Mouse (Mus musculus): ENCODE results near the gene Far1.

The Far1 gene

DNA sequence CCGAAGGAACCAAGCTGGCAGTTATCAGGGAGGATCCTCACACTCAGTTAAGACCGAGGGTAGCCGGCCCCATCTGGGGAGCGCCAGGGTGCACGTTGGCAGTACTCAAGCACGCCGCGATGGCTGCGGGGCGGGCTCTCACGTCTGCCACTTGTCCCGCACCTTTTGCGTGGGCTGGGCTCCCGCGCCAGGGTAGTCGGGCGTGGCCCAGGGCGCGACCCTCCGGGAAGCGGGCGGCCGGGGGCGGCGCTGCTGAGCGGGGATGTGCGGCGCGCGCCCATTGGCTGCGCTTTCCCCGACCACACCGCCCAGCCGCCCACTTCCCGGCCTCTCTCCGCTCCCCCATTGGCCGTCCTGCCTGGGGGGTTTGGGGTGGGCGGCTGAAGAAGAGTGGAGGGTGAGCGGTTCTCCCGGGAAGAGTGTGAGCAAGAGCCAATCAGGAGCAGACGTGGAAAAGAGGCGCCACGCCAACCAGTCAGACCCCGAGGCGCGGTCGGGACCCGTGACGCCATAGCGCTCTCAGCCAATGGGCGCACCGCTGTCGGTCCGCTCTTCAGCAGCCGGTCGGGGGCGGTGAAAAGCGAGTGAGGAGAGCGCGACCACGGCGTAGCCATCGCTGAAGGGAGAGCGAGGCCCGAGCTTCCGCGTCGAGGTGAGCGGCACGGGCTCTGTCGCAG lies at the start of gene Far1:
Gene Far1 (plus strand): TSS at position 549 of the 677 bp plus-strand sequence.
- peak; percentile 99 to 100 for DNase-seq

DNA sequence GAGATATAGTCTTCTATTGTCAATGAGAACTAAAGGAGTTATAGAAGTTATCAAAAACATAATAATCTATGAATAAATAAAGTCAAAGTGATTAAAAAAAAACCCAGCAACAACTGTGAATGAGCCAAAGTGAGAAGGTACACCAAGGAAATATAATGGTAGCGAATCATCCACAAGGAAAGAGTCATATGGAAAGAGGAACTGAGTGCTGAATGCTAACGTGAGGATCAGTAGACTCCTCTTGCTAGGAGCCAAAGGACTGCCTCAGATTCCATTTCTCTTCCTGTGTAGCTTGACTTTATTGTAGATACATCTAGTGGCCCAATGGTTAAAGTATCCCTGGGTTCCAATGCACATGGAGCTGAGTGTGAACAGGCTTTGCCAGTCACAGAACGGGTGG lies 45.3 kb upstream of the Far1 start:
- no peak for DNase-seq

GRCm38 (mm10) chr7:113470671-113471070 lies 43.0 kb upstream of the Far1 start:
- peak; percentile 25 to 50 for DNase-seq

GRCm38 (mm10) chr7:113471653-113472052 lies 42.0 kb upstream of the Far1 start:
- no peak for DNase-seq

DNA sequence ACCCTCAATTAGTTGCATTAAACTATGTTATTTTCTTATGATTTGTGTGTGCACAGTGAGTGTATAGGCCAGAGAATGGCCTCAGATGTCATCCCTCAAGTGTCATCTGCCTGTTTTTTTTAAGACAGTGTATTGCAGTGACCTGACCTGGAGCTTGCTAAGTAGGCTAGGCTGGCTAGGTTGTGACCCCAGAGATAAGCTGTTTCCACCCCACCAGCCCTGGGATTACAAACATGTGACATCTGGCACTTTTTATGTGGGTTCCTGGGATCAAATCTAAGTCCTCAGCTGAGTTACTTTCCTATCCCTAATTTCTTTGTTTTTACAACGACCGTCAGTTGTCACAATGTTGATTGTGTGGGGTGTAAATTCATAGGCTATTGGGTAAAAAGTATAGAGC lies 17.8 kb upstream of the Far1 start:
- no peak for DNase-seq

DNA sequence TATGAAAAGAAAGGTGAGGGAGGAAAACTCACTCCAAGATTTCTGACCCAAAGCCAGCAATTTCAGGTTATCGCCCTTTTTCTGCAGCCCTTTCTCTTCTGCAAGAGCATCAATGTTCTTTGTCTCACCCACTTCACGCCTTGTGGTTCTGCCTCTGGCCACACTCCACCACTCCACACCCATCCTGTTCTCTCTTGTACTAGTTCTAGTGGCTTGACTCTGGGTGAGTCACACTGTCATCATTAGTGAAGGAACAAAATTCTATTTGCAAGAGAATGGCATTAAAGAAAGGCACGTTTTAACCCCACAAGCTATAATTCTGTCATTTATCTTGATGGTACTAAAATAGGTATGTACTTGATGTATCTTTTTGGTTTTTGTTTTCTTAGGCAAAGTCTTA lies 15.2 kb upstream of the Far1 start:
- no peak for DNase-seq

- no peak for DNase-seq
Observed at GRCm38 (mm10) chr7:113499821-113500220, 13.8 kb upstream of the Far1 start.

DNA sequence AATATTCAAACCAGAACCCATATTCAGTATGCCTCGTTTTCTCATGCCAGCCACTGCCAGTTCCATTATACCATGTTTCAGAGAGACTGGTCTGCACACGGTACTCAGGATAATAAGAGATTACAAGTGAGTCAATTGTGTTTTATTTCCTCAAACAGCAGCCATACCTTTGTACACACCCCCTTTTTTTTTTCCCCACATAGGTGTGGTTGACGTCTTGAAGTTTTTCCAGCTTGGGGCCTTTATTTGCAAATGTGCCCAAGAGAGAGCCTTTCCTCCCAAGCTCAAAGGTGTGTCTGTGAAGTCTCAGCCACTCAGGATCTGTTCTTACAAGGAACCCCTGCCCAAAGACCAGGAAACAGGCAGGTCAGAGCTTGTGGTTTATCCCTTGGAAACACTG lies 11.2 kb upstream of the Far1 start:
- no peak for DNase-seq

GRCm38 (mm10) chr7:113505047-113505446 lies 8.6 kb upstream of the Far1 start:
- no peak for DNase-seq

- no peak for DNase-seq
Observed at GRCm38 (mm10) chr7:113505516-113506045, 8.1 kb upstream of the Far1 start.

GRCm38 (mm10) chr7:113507846-113508245 lies 5.8 kb upstream of the Far1 start:
- DNase-seq = peak; percentile 39 to 56

DNA sequence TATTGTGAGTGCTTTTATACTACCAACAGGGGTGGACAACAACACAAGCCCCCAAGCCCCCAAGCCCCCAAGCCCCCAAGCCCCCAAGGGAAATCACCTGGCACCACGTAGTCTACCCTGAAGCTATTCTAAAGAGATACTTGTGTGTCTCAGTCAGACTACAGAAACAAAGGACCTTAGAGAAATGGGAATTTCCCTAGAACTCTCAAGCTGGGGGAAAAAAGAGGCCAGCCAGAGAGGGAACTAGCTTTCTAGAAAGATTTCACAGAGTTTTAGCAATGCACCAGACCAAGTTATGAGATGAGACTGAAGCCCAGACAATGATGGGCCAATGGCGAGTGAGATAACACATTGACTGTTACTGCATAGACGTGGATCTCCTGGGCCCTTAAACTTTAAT lies 2.2 kb upstream of the Far1 start:
- DNase-seq = no peak

DNA sequence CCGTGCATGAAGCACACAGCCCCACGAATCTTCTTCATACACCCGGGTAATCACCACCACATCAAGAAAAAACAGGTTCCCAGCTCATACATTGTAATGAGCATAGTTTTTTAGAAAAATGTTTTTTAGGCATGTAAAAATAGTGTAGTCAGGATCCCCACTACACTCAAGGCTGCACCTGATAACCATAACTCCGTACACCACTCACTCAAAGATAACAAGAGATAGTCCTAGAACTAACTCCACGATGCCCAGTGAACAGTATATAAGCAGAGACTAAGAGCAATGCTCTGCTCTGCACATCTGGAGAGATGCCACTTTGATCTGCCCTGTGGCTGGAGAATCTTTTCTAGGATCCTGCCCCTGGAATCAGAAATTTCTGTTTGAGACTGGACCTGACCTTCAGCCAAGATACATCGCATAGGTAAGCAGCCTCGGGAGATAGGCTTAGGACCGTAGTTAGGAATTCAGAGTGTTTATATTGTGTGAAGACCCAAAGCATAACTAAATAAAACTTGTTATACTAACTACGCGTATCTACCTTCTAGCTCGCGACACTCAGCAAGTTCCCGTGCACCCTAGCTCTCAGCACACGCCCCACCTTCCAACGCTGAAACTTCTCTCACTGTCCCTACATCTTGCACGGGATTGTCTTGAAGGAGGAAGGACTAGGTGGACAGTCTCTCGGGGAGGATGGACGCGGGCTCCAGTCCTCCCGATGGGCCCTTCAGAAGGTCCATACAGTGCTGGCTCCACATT lies 928 bp upstream of the Far1 start:
- DNase-seq = no peak

GRCm38 (mm10) chr7:113513963-113514649 lies 472 bp downstream of the Far1 start:
- DNase-seq = peak; percentile 15 to 63

DNA sequence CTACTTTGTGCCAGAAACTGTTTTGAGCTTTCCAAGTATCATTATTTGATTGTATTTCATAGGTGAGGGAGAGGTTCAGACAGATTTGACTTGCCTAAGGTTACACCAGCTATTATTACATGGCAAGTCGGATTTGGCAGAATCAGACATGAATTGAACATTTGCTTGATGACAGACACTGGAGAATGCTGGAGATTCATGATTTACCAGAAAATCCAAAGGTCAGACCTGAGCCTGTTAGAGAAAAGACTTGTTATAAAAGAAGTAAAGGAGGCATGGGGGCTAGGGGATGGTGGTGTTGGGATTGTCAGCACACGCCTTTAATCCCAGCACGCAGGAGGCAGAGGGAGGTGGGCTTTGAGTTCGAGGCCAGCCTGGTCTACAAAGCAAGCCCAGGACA lies 2.2 kb downstream of the Far1 start:
- DNase-seq = peak; percentile 9 to 32

GRCm38 (mm10) chr7:113518419-113518818 lies 4.8 kb downstream of the Far1 start:
- no peak for DNase-seq

DNA sequence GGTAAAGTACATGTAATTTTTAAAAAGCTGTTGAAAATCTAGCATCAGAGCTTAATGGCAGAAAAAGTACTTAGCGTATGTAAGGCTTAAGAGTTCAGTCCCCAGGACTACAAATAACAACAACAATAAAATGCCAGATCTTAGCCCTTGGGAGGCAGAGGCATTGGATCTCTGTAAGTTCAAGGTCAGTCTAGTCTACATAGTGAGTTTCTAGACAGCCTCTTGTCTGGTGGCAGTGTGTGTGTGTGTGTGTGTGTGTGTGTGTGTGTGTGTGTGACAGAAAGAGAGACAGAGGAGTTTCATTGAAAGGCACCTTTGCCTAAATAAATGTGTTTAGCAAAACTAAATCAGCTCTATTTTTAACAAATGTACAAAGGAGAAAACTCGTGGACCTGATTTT lies 5.3 kb downstream of the Far1 start:
- no peak for DNase-seq

DNA sequence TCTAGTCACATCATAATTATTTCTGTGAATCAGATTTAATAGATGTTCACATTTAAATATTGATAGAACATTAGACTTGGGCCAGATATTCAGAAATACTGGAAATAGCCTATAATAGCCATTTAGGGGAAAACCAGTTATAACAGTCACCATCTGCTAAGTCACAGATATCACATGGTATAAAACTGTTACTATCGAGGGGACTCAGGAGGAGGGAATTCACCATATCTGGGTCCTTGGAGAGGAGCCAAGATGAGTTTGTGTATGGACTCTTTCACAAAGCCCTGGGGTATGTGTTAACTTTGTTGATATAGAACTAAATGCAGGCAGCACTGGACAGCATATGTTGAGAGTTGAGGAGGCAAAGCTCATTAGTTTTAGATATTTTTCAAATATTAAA lies 29.5 kb downstream of the Far1 start:
- no peak for DNase-seq

DNA sequence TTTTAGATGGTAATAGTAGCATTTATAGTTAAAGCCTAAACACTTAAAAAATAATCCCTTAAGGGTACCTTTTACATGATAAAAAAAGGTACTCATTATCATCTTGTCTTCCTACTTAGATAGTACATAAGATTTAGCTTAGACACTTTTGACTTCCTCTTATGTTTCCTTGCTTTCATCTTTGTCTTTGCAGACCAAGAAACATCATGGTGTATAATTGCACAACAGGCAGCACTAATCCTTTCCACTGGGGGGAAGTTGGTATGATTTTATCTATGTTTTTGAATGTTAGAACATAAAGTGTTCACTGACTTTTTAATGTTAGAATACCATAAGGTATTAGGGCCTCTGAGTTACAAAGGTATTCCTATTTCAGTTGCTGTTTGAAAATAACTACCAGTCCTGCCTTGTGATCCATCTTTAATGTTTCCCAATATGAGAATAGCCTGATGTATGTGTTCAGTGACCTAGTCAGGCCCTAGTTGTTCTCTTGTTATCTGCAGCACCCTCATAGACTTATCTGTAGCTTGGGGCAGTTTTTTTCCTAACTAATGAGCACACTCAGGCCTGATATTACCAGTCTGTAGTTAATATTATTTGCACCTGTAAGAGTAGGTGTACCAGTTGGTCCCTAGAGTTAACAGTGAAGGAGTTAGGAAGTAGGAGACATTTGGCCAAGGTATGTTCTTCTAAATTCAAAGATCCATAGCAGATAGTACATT lies 38.3 kb downstream of the Far1 start:
- DNase-seq = no peak

GRCm38 (mm10) chr7:113552508-113552907 lies 38.9 kb downstream of the Far1 start:
- DNase-seq = no peak

DNA sequence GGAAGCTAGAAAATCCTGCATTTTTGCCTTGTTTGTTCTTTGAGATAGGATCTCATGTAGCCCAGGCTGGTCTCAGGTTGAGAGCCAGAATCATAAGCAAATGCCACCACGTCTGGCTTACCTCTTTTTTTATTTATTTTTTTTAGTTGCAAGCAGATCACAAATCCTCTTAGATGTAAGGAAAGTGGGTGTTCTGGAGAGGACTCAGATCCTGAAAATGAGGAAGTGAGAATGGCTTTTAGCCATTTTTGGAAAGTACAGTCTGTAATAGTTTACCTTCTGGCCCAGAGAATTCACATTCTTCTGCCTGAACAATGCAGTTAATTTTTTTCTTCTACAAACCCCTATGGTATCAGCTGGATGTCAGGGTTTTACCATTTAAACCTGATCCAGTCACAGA lies 42.5 kb downstream of the Far1 start:
- no peak for DNase-seq

DNA sequence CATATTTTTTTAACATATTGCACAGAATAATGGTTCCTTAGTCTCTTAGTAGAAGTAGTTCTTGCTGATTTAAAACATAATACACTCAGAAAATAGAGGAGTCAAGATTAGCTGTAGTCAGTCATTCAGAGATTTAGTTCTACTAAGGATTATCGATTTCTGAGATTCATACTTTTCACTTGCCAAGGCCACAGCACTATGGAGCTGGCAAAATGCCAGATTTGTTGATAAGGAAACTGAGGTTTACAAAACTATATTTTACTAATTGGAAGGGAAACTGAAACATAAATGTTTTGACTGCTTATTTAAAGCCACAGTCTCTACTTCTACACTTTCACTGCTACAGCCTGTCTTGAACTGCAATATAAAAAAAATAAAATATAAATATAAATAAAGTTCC lies 53.3 kb downstream of the Far1 start:
- no peak for DNase-seq

DNA sequence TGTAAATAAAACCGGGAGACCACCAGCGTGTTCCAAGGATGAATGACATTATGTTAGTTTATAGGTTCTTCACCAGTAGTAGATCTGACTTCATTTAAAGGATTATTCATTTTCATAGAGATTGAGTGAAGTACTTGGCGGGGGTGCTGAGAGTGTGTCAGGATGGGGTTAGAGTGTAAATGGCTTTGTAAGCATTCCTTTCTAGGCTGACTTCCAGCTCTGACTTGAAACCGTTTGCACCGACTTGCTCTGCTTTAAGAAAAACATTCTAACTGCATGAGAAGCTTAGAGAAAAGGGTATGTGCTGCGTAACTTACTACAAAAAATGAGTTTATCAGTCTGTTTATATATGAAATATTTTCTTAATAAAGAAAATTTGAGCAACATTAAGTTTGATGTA lies 57.5 kb downstream of the Far1 start:
- no peak for DNase-seq
